Comparison of ENCODE assay signal across 8 mouse cellular contexts in genomic region chr11:70014880-70015558, GRCm38 (mm10). TPM values are rescaled to one million over a fixed set of nuclear protein-coding genes. Genes with fewer than 3 reads are reported as not detected.
DNase-seq lines count a peak whose midpoint lies in the region; ATAC-seq and TF ChIP-seq lines count a peak whose summit lies in the region.

TSS of gene Acadvl (minus strand) at chr11:70015411.

- H3K4me3 ChIP-seq in embryonic facial prominence, embryonic 12.5 days: peak within 1 kb of the TSS; percentile 52
- peak within 1 kb of the TSS; percentile 73 for H3K4me3 ChIP-seq in kidney, adult 2 months (ENCODE audit: insufficient read depth, low read depth, low read length)
- peak within 1 kb of the TSS; percentile 55 for H3K4me3 ChIP-seq in limb, embryonic 14.5 days (replicated peaks; ENCODE audit: low read length)
- peak within 1 kb of the TSS; percentile 54 for H3K4me3 ChIP-seq in midbrain, embryonic 16.5 days (ENCODE audit: low read depth, low read length)
- peak within 1 kb of the TSS; percentile 77 for H3K4me3 ChIP-seq in spleen, adult 2 months (ENCODE audit: extremely low read depth, insufficient read depth, insufficient read length)

- peak; percentile 85 for DNase-seq in 3134 (ENCODE audit: extremely low read depth, insufficient read length, low spot score)
- DNase-seq in adrenal gland, postnatal 25 days: peak; percentile 90
- DNase-seq in heart, adult 18-20 months: peak; percentile 94 to 95
- DNase-seq in kidney, adult 2 months: peak; percentile 96
- peak; percentile 78 for DNase-seq in limb, embryonic 14.5 days (ENCODE audit: low spot score)
- peak in 1 of 2 experiments; percentile 84 for DNase-seq in spleen, adult 2 months (ENCODE audit: low read depth in 1 of 2, low spot score in 2 of 2)

- peak; percentile 77 for ATAC-seq in embryonic facial prominence, embryonic 12.5 days (ENCODE audit: insufficient number of reproducible peaks, insufficient read depth, low FRiP score, low TSS enrichment)
- peak; percentile 77 for ATAC-seq in limb, embryonic 14.5 days (ENCODE audit: low FRiP score, low read depth)
- peak; percentile 83 for ATAC-seq in midbrain, embryonic 16.5 days

- H3K36me3 ChIP-seq in embryonic facial prominence, embryonic 12.5 days: peaks cover 45% of the 10 kb centered on the region
- H3K36me3 ChIP-seq in kidney, adult 2 months (ENCODE audit: control insufficient read depth, insufficient read depth, low read length): no peaks in the 10 kb centered on the region; the same call in none of the 2 replicates
- H3K36me3 ChIP-seq in limb, embryonic 14.5 days (ENCODE audit: control insufficient read depth, insufficient read depth, low read length): peaks cover 39% of the 10 kb centered on the region
- peaks cover 22% of the 10 kb centered on the region for H3K36me3 ChIP-seq in midbrain, embryonic 16.5 days (ENCODE audit: control insufficient read depth, insufficient read depth, low read length)
- peaks cover 20% of the 10 kb centered on the region for H3K36me3 ChIP-seq in spleen, adult 2 months (ENCODE audit: control insufficient read depth, insufficient read depth, low read length)

- peak; percentile 42 for TF ChIP-seq CTCF in kidney, adult 2 months (conservative IDR thresholded peaks at IDR 0.05; ENCODE audit: insufficient read depth, insufficient read length, low read depth, low read length)
- TF ChIP-seq CTCF in spleen, adult 2 months (IDR thresholded peaks at IDR 0.05; ENCODE audit: extremely low read depth, insufficient read depth, insufficient read length, insufficient replicate concordance): peak; percentile 30; the same call in 1 of the 2 replicates

- H3K27me3 ChIP-seq in embryonic facial prominence, embryonic 12.5 days: no peaks in the 10 kb centered on the region
- no peaks in the 10 kb centered on the region for H3K27me3 ChIP-seq in kidney, adult 2 months (replicated peaks; ENCODE audit: control insufficient read depth, insufficient read depth, low read length)
- no peaks in the 10 kb centered on the region for H3K27me3 ChIP-seq in limb, embryonic 14.5 days (ENCODE audit: control insufficient read depth, insufficient read depth, low read length)
- no peaks in the 10 kb centered on the region for H3K27me3 ChIP-seq in midbrain, embryonic 16.5 days (ENCODE audit: control insufficient read depth, insufficient read depth, low read depth, low read length)
- no peaks in the 10 kb centered on the region for H3K27me3 ChIP-seq in spleen, adult 2 months (ENCODE audit: control insufficient read depth, insufficient read depth, low read length)

- H3K4me1 ChIP-seq in embryonic facial prominence, embryonic 12.5 days: peaks cover 40% of the 10 kb centered on the region
- peaks cover 11% of the 10 kb centered on the region; the same call in 1 of the 2 replicates for H3K4me1 ChIP-seq in kidney, adult 2 months (ENCODE audit: control insufficient read depth, insufficient read depth, low read length)
- peaks cover 32% of the 10 kb centered on the region for H3K4me1 ChIP-seq in limb, embryonic 14.5 days (ENCODE audit: control insufficient read depth, insufficient read depth, low read length)
- peaks cover 31% of the 10 kb centered on the region for H3K4me1 ChIP-seq in midbrain, embryonic 16.5 days (ENCODE audit: control insufficient read depth, insufficient read depth, low read length)
- peaks cover 7% of the 10 kb centered on the region; the same call in 1 of the 2 replicates for H3K4me1 ChIP-seq in spleen, adult 2 months (ENCODE audit: control insufficient read depth, insufficient read depth, insufficient read length)

- peak within 1 kb of the TSS; percentile 78 for H3K4me2 ChIP-seq in embryonic facial prominence, embryonic 12.5 days (replicated peaks)
- H3K4me2 ChIP-seq in limb, embryonic 14.5 days (replicated peaks; ENCODE audit: low read depth, low read length, severe bottlenecking): peak within 1 kb of the TSS; percentile 85
- peak within 1 kb of the TSS; percentile 78 for H3K4me2 ChIP-seq in midbrain, embryonic 16.5 days (ENCODE audit: low read length)

- under 1% methylated on average over 35 of the region's 35 CpGs for WGBS in embryonic facial prominence, embryonic 12.5 days
- under 1% methylated on average over 35 of the region's 35 CpGs for WGBS in kidney, adult 2 months
- WGBS in limb, embryonic 14.5 days: under 1% methylated on average over 34 of the region's 35 CpGs
- WGBS in midbrain, embryonic 16.5 days: under 1% methylated on average over 35 of the region's 35 CpGs
- WGBS in spleen, adult 2 months: 1% methylated on average over 35 of the region's 35 CpGs

- no peaks in the 10 kb centered on the region for H3K9me3 ChIP-seq in embryonic facial prominence, embryonic 12.5 days
- no peaks in the 10 kb centered on the region for H3K9me3 ChIP-seq in limb, embryonic 14.5 days (ENCODE audit: control insufficient read depth, low read length)
- H3K9me3 ChIP-seq in midbrain, embryonic 16.5 days (replicated peaks; ENCODE audit: control insufficient read depth, low read length, poor library complexity, severe bottlenecking): no peaks in the 10 kb centered on the region

- H3K27ac ChIP-seq in embryonic facial prominence, embryonic 12.5 days: peak within 1 kb of the TSS; percentile 20; the same call in 1 of the 2 replicates
- peak within 1 kb of the TSS; percentile 65 for H3K27ac ChIP-seq in kidney, adult 2 months (ENCODE audit: insufficient read depth, low read depth, low read length)
- peak within 1 kb of the TSS; percentile 53 for H3K27ac ChIP-seq in limb, embryonic 14.5 days (replicated peaks; ENCODE audit: low read depth, low read length)
- peak within 1 kb of the TSS; percentile 81 for H3K27ac ChIP-seq in midbrain, embryonic 16.5 days (ENCODE audit: low read length)
- peak within 1 kb of the TSS; percentile 26 for H3K27ac ChIP-seq in spleen, adult 2 months (ENCODE audit: insufficient read depth, low read length)

- peak; percentile 75 for TF ChIP-seq POLR2A in kidney, adult 2 months (IDR thresholded peaks at IDR 0.05; ENCODE audit: low read depth, low read length)
- no peak for TF ChIP-seq POLR2A in limb, embryonic 14.5 days (IDR thresholded peaks at IDR 0.05; ENCODE audit: borderline replicate concordance, extremely low read depth, insufficient read depth, insufficient read length)
- TF ChIP-seq POLR2A in spleen, adult 2 months (IDR thresholded peaks at IDR 0.05; ENCODE audit: low read depth, low read length): no peak

- H3K9ac ChIP-seq in embryonic facial prominence, embryonic 12.5 days: peak within 1 kb of the TSS; percentile 61
- peak within 1 kb of the TSS; percentile 71 for H3K9ac ChIP-seq in limb, embryonic 14.5 days (ENCODE audit: low read depth, low read length, severe bottlenecking)
- H3K9ac ChIP-seq in midbrain, embryonic 16.5 days (ENCODE audit: low read depth, low read length): peak within 1 kb of the TSS; percentile 79

RNA-seq across cellular contexts. Expression of gene Acadvl, which starts in this region (rescaled TPM):
- 391 and 422 TPM in 2 replicates for total RNA-seq in adrenal gland, postnatal 25 days (2021)
- polyA plus RNA-seq in embryonic facial prominence, embryonic 12.5 days (2016; fragmentation: Nextera tagmentation; extraction: Ambion mirVana): 66.8 and 70.4 TPM in 2 replicates
- 1,000 to 10,000 TPM; 1,326 to 1,372 TPM for total RNA-seq in heart, adult 18-20 months (2021)
- polyA plus RNA-seq in kidney, adult 2 months (2012; rRNA removed): 249 and 308 TPM in 2 replicates
- polyA plus RNA-seq in limb, embryonic 14.5 days (2012; rRNA removed): 52.9 and 55.4 TPM in 2 replicates
- polyA plus RNA-seq in limb, embryonic 14.5 days (2014; fragmentation: Nextera tagmentation; extraction: Ambion mirVana): 71.8 and 77.0 TPM in 2 replicates
- 56.3 and 61.6 TPM in 2 replicates for polyA plus RNA-seq in midbrain, embryonic 16.5 days (2015; fragmentation: Nextera tagmentation; extraction: Ambion mirVana)
- 29.5 and 37.0 TPM in 2 replicates for polyA plus RNA-seq in spleen, adult 2 months (2012; rRNA removed)

Comparison
In these comparisons a context has a peak if more than half of its experiments do, and no peak if none do; other contexts are left out.
1. H3K27ac ChIP-seq: peak in every context shown above with its lines; median percentile 81 in midbrain, embryonic 16.5 days; 65 in kidney, adult 2 months; 53 in limb, embryonic 14.5 days; 26 in spleen, adult 2 months; 20 in embryonic facial prominence, embryonic 12.5 days.